Comparison of ENCODE assay signal across 9 mouse cellular contexts in the genomic region with DNA sequence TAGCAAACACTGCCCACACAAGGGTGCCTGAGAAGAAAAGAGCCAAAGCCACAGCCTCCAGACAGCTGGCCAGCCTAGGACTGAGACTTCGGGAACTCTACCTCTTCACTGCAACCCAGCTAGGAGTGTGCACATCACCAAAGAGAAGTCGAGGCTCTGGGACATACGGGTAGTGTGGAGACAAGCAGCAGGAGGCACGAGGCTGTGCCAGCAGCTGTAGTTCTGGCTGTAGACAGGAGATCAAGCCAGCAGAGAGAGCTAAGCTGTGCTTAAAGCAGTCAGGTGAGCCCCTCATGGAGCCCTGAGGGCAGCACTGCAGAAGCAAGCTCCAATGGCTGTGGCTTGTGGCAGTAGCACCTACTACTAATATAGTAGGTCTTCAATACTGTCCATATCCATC. TPM values are rescaled to one million over a fixed set of nuclear protein-coding genes. Genes with fewer than 3 reads are reported as not detected.
A peak's percentile ranks its signal among the peaks of the same experiment; 100 is the strongest.
DNase-seq lines count a peak whose midpoint lies in the region; ATAC-seq and TF ChIP-seq lines count a peak whose summit lies in the region.
"Had no signal": no experiment of that assay in that cellular context is flagged by ENCODE, and none has a peak within 500 bp of the region (broad histone marks: within the 10 kb centered on the region; RNA-seq: fewer than 3 reads in every experiment).

No protein-coding gene starts in this region.

- H3K27me3 ChIP-seq in liver, embryonic 11.5 days (replicated peaks; ENCODE audit: control insufficient read depth, insufficient read depth, low read length), result no peaks in the 10 kb centered on the region
- H3K27me3 ChIP-seq in liver, embryonic 16.5 days (ENCODE audit: control insufficient read depth, insufficient read depth, low read depth, low read length), result no peaks in the 10 kb centered on the region

- no peaks in the 10 kb centered on the region for H3K9me3 ChIP-seq in liver, embryonic 11.5 days (ENCODE audit: control insufficient read depth, low read length)
- no peaks in the 10 kb centered on the region for H3K9me3 ChIP-seq in liver, embryonic 16.5 days (replicated peaks; ENCODE audit: control insufficient read depth, low read length)

- no peak for TF ChIP-seq CTCF in gastrocnemius, adult 2 months (IDR thresholded peaks at IDR 0.05)

- WGBS in liver, embryonic 11.5 days, result 59% methylated on average over 4 of the region's 4 CpGs
- 32% methylated on average over 4 of the region's 4 CpGs for WGBS in liver, embryonic 16.5 days (ENCODE audit: insufficient replicate concordance)

- H3K4me1 ChIP-seq in liver, embryonic 11.5 days (replicated peaks; ENCODE audit: control insufficient read depth, insufficient read depth, low read length), result peaks cover 64% of the 10 kb centered on the region
- H3K4me1 ChIP-seq in liver, embryonic 16.5 days (ENCODE audit: control insufficient read depth, low read depth, low read length), result peaks cover 70% of the 10 kb centered on the region

- H3K36me3 ChIP-seq in liver, embryonic 11.5 days (ENCODE audit: control insufficient read depth, insufficient read depth, low read length), result no peaks in the 10 kb centered on the region
- no peaks in the 10 kb centered on the region for H3K36me3 ChIP-seq in liver, embryonic 16.5 days (ENCODE audit: control insufficient read depth, insufficient read depth)

- peak; percentile 33; the same call in 1 of the 2 replicates for ATAC-seq in liver, embryonic 11.5 days (replicated peaks; ENCODE audit: low FRiP score)
- no peak for ATAC-seq in liver, embryonic 16.5 days (ENCODE audit: low read depth)

- intact Hi-C loops in gastrocnemius, adult 2 months (cut with DNase I), result no loop called here

- H3K27ac ChIP-seq in gastrocnemius, adult 2 months, result peak overlapping the region; percentile 48
- peak overlapping the region; percentile 81 for H3K27ac ChIP-seq in liver, embryonic 11.5 days (ENCODE audit: low read depth, low read length)
- H3K27ac ChIP-seq in liver, embryonic 16.5 days (ENCODE audit: low read length), result peak overlapping the region; percentile 39

- DNase-seq in gastrocnemius, adult 2 months, result no peak
- no peak for DNase-seq in gastrocnemius, postnatal 4 days (ENCODE audit: low spot score in 2 of 2)
- no peak for DNase-seq in liver, embryonic 11.5 days (ENCODE audit: low spot score)
- DNase-seq in liver, result no peak
- peak; percentile 40 to 48 for DNase-seq in cerebellum, postnatal 14 days
- no peak for DNase-seq in right cerebral cortex, adult 18-20 months
- no peak for DNase-seq in urinary bladder, adult 18-20 months (ENCODE audit: low spot score in 2 of 2)

- H3K4me2 ChIP-seq in liver, embryonic 11.5 days, result peak overlapping the region; percentile 44
- no peak overlapping the region for H3K4me2 ChIP-seq in liver, embryonic 16.5 days (ENCODE audit: low read depth, low read length)

- peak overlapping the region; percentile 44; the same call in 1 of the 2 replicates for H3K9ac ChIP-seq in liver, embryonic 11.5 days (ENCODE audit: low read depth, low read length)
- H3K9ac ChIP-seq in liver, embryonic 16.5 days (ENCODE audit: low read depth, low read length), result no peak overlapping the region

- H3K4me3 ChIP-seq in gastrocnemius, adult 2 months, result no peak overlapping the region
- no peak overlapping the region for H3K4me3 ChIP-seq in liver, embryonic 11.5 days (ENCODE audit: low read depth, low read length)
- no peak overlapping the region for H3K4me3 ChIP-seq in liver, embryonic 16.5 days (ENCODE audit: low read depth, low read length)
- H3K4me3 ChIP-seq: myocyte had no signal

RNA-seq across cellular contexts. Expression of a gene that starts 15.5 kb away (rescaled TPM):
- total RNA-seq in gastrocnemius, adult 2 months (2021), result 1 to 10 TPM; 9.2 to 9.9 TPM
- total RNA-seq in gastrocnemius, postnatal 4 days (2021), result 10 to 100 TPM; 12.5 to 14.0 TPM
- 10.2 and 11.0 TPM in 2 replicates for polyA plus RNA-seq in liver, embryonic 11.5 days (2014; fragmentation: Nextera tagmentation; extraction: Ambion mirVana)
- 3.3 and 3.7 TPM in 2 replicates for polyA plus RNA-seq in liver, embryonic 16.5 days (2015; fragmentation: Nextera tagmentation; extraction: Ambion mirVana)

RNA-seq across cellular contexts. Expression of a gene that starts 58.7 kb away (rescaled TPM):
- 10 to 100 TPM; 17.6 to 19.7 TPM for total RNA-seq in gastrocnemius, adult 2 months (2021)
- total RNA-seq in gastrocnemius, postnatal 4 days (2021), result 10 to 100 TPM; 18.4 to 20.8 TPM
- 48.0 and 55.4 TPM in 2 replicates for polyA plus RNA-seq in liver, embryonic 11.5 days (2014; fragmentation: Nextera tagmentation; extraction: Ambion mirVana)
- polyA plus RNA-seq in liver, embryonic 16.5 days (2015; fragmentation: Nextera tagmentation; extraction: Ambion mirVana), result 32.4 and 34.5 TPM in 2 replicates

RNA-seq across cellular contexts. Expression of a gene that starts 58.8 kb away (rescaled TPM):
- 100 to 1,000 TPM; 176 to 181 TPM for total RNA-seq in gastrocnemius, adult 2 months (2021)
- total RNA-seq in gastrocnemius, postnatal 4 days (2021), result 10 to 100 TPM; 74.8 to 94.0 TPM
- polyA plus RNA-seq in liver, embryonic 11.5 days (2014; fragmentation: Nextera tagmentation; extraction: Ambion mirVana), result 17.0 and 18.2 TPM in 2 replicates
- 5.6 and 5.7 TPM in 2 replicates for polyA plus RNA-seq in liver, embryonic 16.5 days (2015; fragmentation: Nextera tagmentation; extraction: Ambion mirVana)

Comparison
In these comparisons a context has a peak if more than half of its experiments do, and no peak if none do; other contexts are left out.
1. DNase-seq: peak in cerebellum, postnatal 14 days (2 of 2); none in gastrocnemius, adult 2 months (single experiment), gastrocnemius, postnatal 4 days (0 of 2), liver, embryonic 11.5 days (single experiment), liver (single experiment), right cerebral cortex, adult 18-20 months (single experiment) and urinary bladder, adult 18-20 months (0 of 2).
2. Peak in every context shown above with its lines, with median percentiles within 50 percentile points of each other: H3K27ac ChIP-seq.